Mouse (Mus musculus) cerebellum, adult 2 months (tissue): ENCODE measurements around the gene Cdk18. TPM values are rescaled to one million over a fixed set of nuclear protein-coding genes. Genes with fewer than 3 reads are reported as not detected.

Source experiments
- DNase-seq, 2 experiments: peaks; one replicate each; pipeline ENCODE4 v3.0.0; 2021
- H3K27ac ChIP-seq: fragments of 200-500 bp; 2 replicates; pipeline ENCODE4 v1.5.1; 2012; ENCODE audit warnings: low read length, control low read depth, inconsistent platforms; ENCODE audit not compliant: insufficient read depth
- H3K27me3 ChIP-seq: fragments of 200-500 bp; 2 replicates; pipeline ENCODE4 v1.6.1; 2012; ENCODE audit warnings: inconsistent platforms, mild to moderate bottlenecking, low read length, moderate library complexity; ENCODE audit not compliant: control insufficient read depth, insufficient read depth
- H3K4me1 ChIP-seq: fragments of 200-500 bp; 2 replicates; pipeline ENCODE4 v1.6.1; 2011; ENCODE audit warnings: low read length; ENCODE audit not compliant: control insufficient read depth, insufficient read depth
- H3K4me3 ChIP-seq: fragments of 200-500 bp; replicated peaks from 2 replicates; pipeline ENCODE3; 2011; ENCODE audit warnings: mild to moderate bottlenecking, low read depth, low read length, control low read depth; ENCODE audit not compliant: insufficient read depth
- CTCF ChIP-seq: fragments of 200-500 bp; IDR thresholded peaks from 2 replicates; pipeline ENCODE4 v1.5.1; 2011; ENCODE audit warnings: low read depth, mild to moderate bottlenecking, control low read depth, low read length, moderate library complexity, borderline replicate concordance; ENCODE audit not compliant: insufficient read depth
- POLR2A ChIP-seq: fragments of 200-500 bp; IDR thresholded peaks from 2 replicates; pipeline ENCODE4 v1.6.1; 2011; ENCODE audit warnings: low read length, control low read depth, borderline replicate concordance; ENCODE audit not compliant: insufficient read depth
- WGBS: fragments of 180-500 bp; shearing (Covaris S2); methylation state at CpG from one replicate; pipeline ENCODE4 v1.1.7; 2018; 5-methylcytosine and 5-hydroxymethylcytosine counted together
- polyA plus RNA-seq: library from polyadenylated mRNA; depleted of rRNA; stranded (reverse); fragments of >200 nt; gene quantifications from 2 replicates; pipeline ENCODE4 v1.2.3, GENCODE M21; 2012

The Cdk18 gene
- polyA plus RNA-seq, 1 experiment = 35.8 TPM

GRCm38 (mm10) chr1:132121895-132122294 is 17.6 kb downstream of the Cdk18 start:
- Histone ChIP-seq H3K27ac (no peak overlapping the region), H3K4me3 (no peak overlapping the region), H3K4me1 (peaks cover 15% of the 10 kb centered on the region), H3K27me3 (no peaks in the 10 kb centered on the region)
- no peak for TF ChIP-seq CTCF
- no peak for TF ChIP-seq POLR2A
- 52% methylated on average over 6 of the region's 6 CpGs for WGBS
- no peak for DNase-seq

GRCm38 (mm10) chr1:132121236-132121635 is 18.2 kb downstream of the Cdk18 start:
- 11% methylated on average over 6 of the region's 6 CpGs for WGBS
- no peak overlapping the region for H3K27ac ChIP-seq
- H3K4me3 ChIP-seq = no peak overlapping the region
- H3K27me3 ChIP-seq = no peaks in the 10 kb centered on the region
- DNase-seq = peak; percentile 73 to 86
- TF ChIP-seq POLR2A (no peak), CTCF (peak; percentile 82)
- peaks cover 14% of the 10 kb centered on the region for H3K4me1 ChIP-seq

GRCm38 (mm10) chr1:132116606-132117005 is 22.9 kb downstream of the Cdk18 start:
- Histone ChIP-seq H3K4me1 (no peaks in the 10 kb centered on the region), H3K4me3 (no peak overlapping the region), H3K27ac (no peak overlapping the region), H3K27me3 (no peaks in the 10 kb centered on the region)
- DNase-seq = peak; percentile 75 to 85
- WGBS = 15% methylated on average over 18 of the region's 18 CpGs
- TF ChIP-seq CTCF (peak; percentile 88), POLR2A (no peak)

- no peak for DNase-seq
- Histone ChIP-seq H3K27me3 (no peaks in the 10 kb centered on the region), H3K4me1 (no peaks in the 10 kb centered on the region), H3K4me3 (no peak overlapping the region), H3K27ac (no peak overlapping the region)
- 53% methylated on average over 3 of the region's 3 CpGs for WGBS
- TF ChIP-seq CTCF = no peak
- no peak for TF ChIP-seq POLR2A
Observed at GRCm38 (mm10) chr1:132113098-132113497, 26.4 kb downstream of the Cdk18 start.

GRCm38 (mm10) chr1:132112426-132112825 is 27.1 kb downstream of the Cdk18 start:
- no peak for DNase-seq
- Histone ChIP-seq H3K4me1 (no peaks in the 10 kb centered on the region), H3K27me3 (no peaks in the 10 kb centered on the region), H3K27ac (no peak overlapping the region), H3K4me3 (no peak overlapping the region)
- WGBS = 88% methylated on average over 8 of the region's 8 CpGs
- TF ChIP-seq CTCF (no peak), POLR2A (no peak)

- Histone ChIP-seq H3K27ac (no peak overlapping the region), H3K27me3 (no peaks in the 10 kb centered on the region), H3K4me3 (no peak overlapping the region), H3K4me1 (no peaks in the 10 kb centered on the region)
- no peak for DNase-seq
- TF ChIP-seq POLR2A (no peak), CTCF (no peak)
- WGBS = 61% methylated on average over 1 of the region's 1 CpGs
Observed at GRCm38 (mm10) chr1:132111411-132111810, 28.1 kb downstream of the Cdk18 start.

GRCm38 (mm10) chr1:132109368-132109767 is 30.1 kb downstream of the Cdk18 start:
- Histone ChIP-seq H3K27ac (no peak overlapping the region), H3K4me1 (peaks cover 3% of the 10 kb centered on the region; the same call in 1 of the 2 replicates), H3K27me3 (no peaks in the 10 kb centered on the region), H3K4me3 (no peak overlapping the region)
- no peak for TF ChIP-seq POLR2A
- no peak for TF ChIP-seq CTCF
- 72% methylated on average over 2 of the region's 2 CpGs for WGBS
- no peak for DNase-seq

- peak; percentile 49 to 73 for DNase-seq
- 44% methylated on average over 14 of the region's 14 CpGs for WGBS
- Histone ChIP-seq H3K27me3 (no peaks in the 10 kb centered on the region), H3K4me3 (no peak overlapping the region), H3K27ac (no peak overlapping the region), H3K4me1 (peaks cover 11% of the 10 kb centered on the region)
- TF ChIP-seq POLR2A (no peak), CTCF (no peak)
Observed at GRCm38 (mm10) chr1:132104353-132104752, 35.1 kb downstream of the Cdk18 start.
